In the genomic region with DNA sequence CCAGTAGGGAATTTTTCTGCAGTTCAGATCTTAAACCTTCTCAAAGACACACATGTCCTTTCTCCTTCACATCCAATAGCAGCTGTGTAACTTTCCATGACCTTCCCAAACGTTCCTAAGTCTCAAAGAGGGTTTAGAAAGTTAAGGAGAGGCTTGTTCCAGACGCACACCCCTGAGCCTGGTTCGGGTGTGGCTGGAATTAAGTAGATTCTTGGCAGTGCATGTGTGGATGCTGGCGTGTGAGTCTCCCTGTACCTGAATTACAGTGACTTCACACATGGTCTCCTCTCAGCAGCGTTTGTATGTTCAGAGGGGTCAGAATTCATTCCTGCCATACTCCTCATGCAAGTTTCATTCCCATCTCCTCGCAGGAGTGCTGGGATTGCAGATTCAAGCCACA, we compare ENCODE assay signal across 16 mouse cellular contexts.
"Had no signal": no experiment of that assay in that cellular context is flagged by ENCODE, and none has a peak within 500 bp of the region (broad histone marks: within the 10 kb centered on the region; RNA-seq: fewer than 3 reads in every experiment).

No protein-coding gene starts in this region.

- H3K9me3 ChIP-seq: liver, embryonic 13.5 days; lung, embryonic 15.5 days; midbrain, embryonic 12.5 days; midbrain, embryonic 15.5 days; neural tube, embryonic 12.5 days; neural tube, embryonic 15.5 days had no signal

- H3K9ac ChIP-seq: liver, embryonic 13.5 days; lung, embryonic 15.5 days; midbrain, embryonic 12.5 days; midbrain, embryonic 15.5 days; neural tube, embryonic 12.5 days; neural tube, embryonic 15.5 days had no signal

- DNase-seq: kidney, adult 2 months; kidney, postnatal 25 days; layer of hippocampus, adult 9-11 months; liver, embryonic 13.5 days; right cerebral cortex, adult 18-20 months; right cerebral cortex, postnatal 25 days; thymus, adult 18-20 months; thymus, postnatal 36 days had no signal

- H3K4me2 ChIP-seq: liver, embryonic 13.5 days; lung, embryonic 15.5 days; midbrain, embryonic 12.5 days; midbrain, embryonic 15.5 days; neural tube, embryonic 12.5 days; neural tube, embryonic 15.5 days had no signal

- H3K4me1 ChIP-seq: midbrain, embryonic 12.5 days; neural tube, embryonic 12.5 days; neural tube, embryonic 15.5 days had no signal

- H3K27me3 ChIP-seq: lung, embryonic 15.5 days; midbrain, embryonic 12.5 days; midbrain, embryonic 15.5 days; neural tube, embryonic 12.5 days; neural tube, embryonic 15.5 days had no signal

- H3K4me3 ChIP-seq: layer of hippocampus, adult 2 months; liver, embryonic 13.5 days; lung, embryonic 15.5 days; midbrain, embryonic 12.5 days; midbrain, embryonic 15.5 days; neural tube, embryonic 12.5 days; neural tube, embryonic 15.5 days had no signal

- H3K36me3 ChIP-seq: liver, embryonic 13.5 days; lung, embryonic 15.5 days; midbrain, embryonic 12.5 days; midbrain, embryonic 15.5 days; neural tube, embryonic 12.5 days; neural tube, embryonic 15.5 days had no signal

- ATAC-seq: intestine, postnatal 0 days; midbrain, embryonic 15.5 days had no signal

- H3K27ac ChIP-seq: kidney, postnatal 0 days; layer of hippocampus, adult 2 months; liver, embryonic 13.5 days; lung, embryonic 15.5 days; midbrain, embryonic 12.5 days; midbrain, embryonic 15.5 days; neural tube, embryonic 12.5 days; neural tube, embryonic 15.5 days had no signal
